Mouse (Mus musculus) neural tube, embryonic 14.5 days (tissue): ENCODE results near the gene Accs. TPM values are rescaled to one million over a fixed set of nuclear protein-coding genes. Genes with fewer than 3 reads are reported as not detected.

Experiments
- ATAC-seq: fragments of 200-750 bp; cut with Nextera tagmentation; 2 replicates; pipeline ENCODE4 v1.8.0; 2017; ENCODE audit warnings: low read depth, mild to moderate bottlenecking, moderate TSS enrichment, moderate library complexity
- H3K27ac ChIP-seq: fragments of 300-500 bp; sonication (generic); 2 replicates; pipeline ENCODE4 v1.5.1; 2014; ENCODE audit warnings: low read depth, mild to moderate bottlenecking, control low read depth, low read length, moderate library complexity, mixed read lengths
- H3K27me3 ChIP-seq: fragments of 300-500 bp; sonication (generic); 2 replicates; pipeline ENCODE4 v1.6.1; 2014; ENCODE audit warnings: low read length; ENCODE audit not compliant: control insufficient read depth, insufficient read depth
- H3K36me3 ChIP-seq: fragments of 300-500 bp; sonication (generic); 2 replicates; pipeline ENCODE4 v1.6.1; 2014; ENCODE audit warnings: low read length, mixed read lengths; ENCODE audit not compliant: control insufficient read depth, insufficient read depth
- H3K4me1 ChIP-seq: fragments of 300-500 bp; sonication (generic); 2 replicates; pipeline ENCODE4 v1.6.1; 2014; ENCODE audit warnings: low read length; ENCODE audit not compliant: control insufficient read depth, insufficient read depth
- H3K4me2 ChIP-seq: fragments of 300-500 bp; sonication (generic); 2 replicates; pipeline ENCODE4 v1.6.1; 2014; ENCODE audit warnings: mild to moderate bottlenecking, low read depth, low read length, control low read depth
- H3K4me3 ChIP-seq: fragments of 300-500 bp; sonication (generic); 2 replicates; pipeline ENCODE4 v1.5.1; 2014; ENCODE audit warnings: low read depth, low read length, control low read depth, mixed read lengths
- H3K9ac ChIP-seq: fragments of 300-500 bp; sonication (generic); replicated peaks from 2 replicates; pipeline ENCODE4 v1.6.1; 2014; ENCODE audit warnings: low read depth, mild to moderate bottlenecking, control low read depth, low read length, mixed read lengths
- H3K9me3 ChIP-seq: fragments of 300-500 bp; sonication (generic); 2 replicates; pipeline ENCODE4 v1.6.1; 2016; ENCODE audit warnings: low read length; ENCODE audit not compliant: control insufficient read depth
- WGBS: fragments of 180-500 bp; shearing (Covaris S2); extraction: QIAGEN DNeasy Blood & Tissue Kit; methylation state at CpG from one replicate; pipeline ENCODE4 v1.1.7; 2014; 5-methylcytosine and 5-hydroxymethylcytosine counted together
- polyA plus RNA-seq: library from polyadenylated mRNA; unstranded; fragments of >200 nt; fragmentation: Nextera tagmentation; extraction: Ambion mirVana; gene quantifications from 2 replicates; pipeline ENCODE4 v1.2.1, GENCODE M21; 2014

Accs gene
- polyA plus RNA-seq, 1 experiment from 2014 or later, result 5.5 TPM

DNA sequence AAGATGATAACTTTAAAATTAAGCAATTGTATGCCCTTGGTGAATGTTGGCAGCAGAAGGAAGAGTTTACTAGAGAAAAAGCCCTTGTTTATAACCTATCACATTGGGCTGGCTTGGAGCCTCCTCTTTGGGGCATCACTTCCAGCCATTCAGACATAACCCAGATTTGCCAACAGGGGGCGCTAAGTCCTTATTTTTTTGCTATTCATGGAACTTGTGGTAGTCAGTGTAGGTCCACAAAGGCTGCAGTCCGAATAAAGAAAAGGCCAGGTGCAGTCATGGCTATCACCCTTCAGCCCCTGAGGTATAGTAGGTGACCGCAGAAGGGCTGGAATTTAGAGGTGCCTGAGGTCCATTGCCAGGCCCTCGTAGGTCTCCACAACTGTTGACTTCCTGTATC is 21.1 kb upstream of the Accs start:
- ATAC-seq, result peak; percentile 65; the same call in 1 of the 2 replicates
- Histone ChIP-seq H3K9me3 (no peaks in the 10 kb centered on the region), H3K27me3 (no peaks in the 10 kb centered on the region), H3K4me1 (peaks cover 9% of the 10 kb centered on the region; the same call in 1 of the 2 replicates), H3K27ac (no peak overlapping the region), H3K4me3 (no peak overlapping the region), H3K4me2 (no peak overlapping the region), H3K9ac (no peak overlapping the region), H3K36me3 (no peaks in the 10 kb centered on the region)
- WGBS, result 37% methylated on average over 4 of the region's 4 CpGs

DNA sequence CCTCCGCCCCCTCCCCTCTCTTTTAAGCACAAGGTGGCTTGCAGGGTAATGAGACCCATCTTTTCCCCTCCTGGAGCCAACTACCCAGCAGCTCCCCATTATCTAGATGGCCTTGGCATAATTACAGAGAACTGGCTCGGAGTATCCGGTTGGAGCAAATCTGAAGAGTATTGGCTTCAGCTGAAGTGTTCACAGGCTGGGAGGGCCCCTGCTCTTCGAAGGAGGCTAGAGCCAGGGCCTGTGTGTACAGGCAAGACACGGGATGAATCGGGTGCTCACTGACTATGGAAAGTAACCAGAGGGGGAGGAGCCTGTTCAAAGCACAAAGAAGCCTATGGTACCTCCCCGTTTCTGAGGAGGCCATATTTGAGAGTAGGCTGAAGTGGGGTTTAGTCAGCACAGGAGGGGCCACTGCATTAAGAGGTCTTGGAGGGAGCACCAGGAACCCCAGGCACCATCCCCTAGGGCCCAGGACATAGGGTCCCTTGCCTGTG is 19.4 kb upstream of the Accs start, which contains the start of gene Accsl:
Gene Accsl, minus strand, starts transcription at position 51 of the 494 bp plus-strand sequence.
- no peaks in the 10 kb centered on the region for H3K9me3 ChIP-seq
- no peaks in the 10 kb centered on the region for H3K27me3 ChIP-seq
- no peak within 1 kb of the TSS for H3K4me3 ChIP-seq
- H3K4me2 ChIP-seq, result no peak within 1 kb of the TSS
- H3K4me1 ChIP-seq, result peaks cover 8% of the 10 kb centered on the region; the same call in 1 of the 2 replicates
- WGBS, result 65% methylated on average over 7 of the region's 7 CpGs
- ATAC-seq, result no peak
- no peak within 1 kb of the TSS for H3K9ac ChIP-seq
- no peaks in the 10 kb centered on the region for H3K36me3 ChIP-seq
- no peak within 1 kb of the TSS for H3K27ac ChIP-seq

DNA sequence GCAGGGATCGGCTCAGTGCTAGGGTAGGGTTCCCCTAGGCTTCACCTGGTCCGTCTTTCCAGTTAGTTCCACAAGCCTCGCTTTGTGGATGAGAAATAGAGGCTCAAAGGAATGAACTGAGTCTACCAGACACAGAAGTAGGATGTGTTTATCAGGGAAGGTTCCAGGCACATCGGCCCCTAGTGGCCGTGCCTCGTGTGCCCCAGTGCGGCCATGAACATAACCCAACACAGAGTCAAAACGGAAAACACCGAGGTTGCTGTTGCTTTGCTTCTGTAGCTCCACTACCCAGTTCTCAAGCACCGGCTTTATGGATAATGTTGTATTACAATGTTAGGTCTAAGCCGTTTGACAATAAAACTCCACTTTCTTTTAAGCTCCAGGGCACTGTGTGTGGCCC is 18.8 kb upstream of the Accs start:
- Histone ChIP-seq H3K27ac (no peak overlapping the region), H3K9me3 (no peaks in the 10 kb centered on the region), H3K9ac (no peak overlapping the region), H3K4me2 (no peak overlapping the region), H3K4me3 (no peak overlapping the region), H3K36me3 (no peaks in the 10 kb centered on the region), H3K4me1 (peaks cover 3% of the 10 kb centered on the region; the same call in 1 of the 2 replicates), H3K27me3 (no peaks in the 10 kb centered on the region)
- ATAC-seq, result no peak
- 87% methylated on average over 11 of the region's 11 CpGs for WGBS

DNA sequence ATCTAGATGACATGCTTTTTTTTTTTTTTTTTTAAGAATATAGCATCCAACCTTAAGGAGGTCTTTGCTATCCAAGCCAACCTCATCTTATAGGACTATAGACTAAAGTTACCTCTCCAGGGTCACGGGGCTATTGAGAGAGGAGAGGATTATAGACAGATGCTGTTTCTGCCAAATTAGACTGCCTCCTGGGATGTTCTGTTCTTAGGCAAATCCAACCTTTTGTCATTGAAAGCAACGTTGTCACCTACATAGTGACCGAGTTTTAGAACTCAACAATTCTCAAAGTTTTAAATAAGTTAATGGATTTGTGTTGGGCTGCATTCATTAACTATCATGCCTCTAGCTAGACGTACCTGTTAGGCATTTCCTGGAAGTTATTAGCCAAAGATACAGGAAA is 13.5 kb upstream of the Accs start:
- Histone ChIP-seq H3K4me1 (no peaks in the 10 kb centered on the region), H3K36me3 (no peaks in the 10 kb centered on the region), H3K9ac (no peak overlapping the region), H3K4me2 (no peak overlapping the region), H3K4me3 (no peak overlapping the region), H3K27ac (no peak overlapping the region), H3K9me3 (no peaks in the 10 kb centered on the region), H3K27me3 (no peaks in the 10 kb centered on the region)
- no peak for ATAC-seq
- WGBS, result 68% methylated on average over 4 of the region's 4 CpGs

DNA sequence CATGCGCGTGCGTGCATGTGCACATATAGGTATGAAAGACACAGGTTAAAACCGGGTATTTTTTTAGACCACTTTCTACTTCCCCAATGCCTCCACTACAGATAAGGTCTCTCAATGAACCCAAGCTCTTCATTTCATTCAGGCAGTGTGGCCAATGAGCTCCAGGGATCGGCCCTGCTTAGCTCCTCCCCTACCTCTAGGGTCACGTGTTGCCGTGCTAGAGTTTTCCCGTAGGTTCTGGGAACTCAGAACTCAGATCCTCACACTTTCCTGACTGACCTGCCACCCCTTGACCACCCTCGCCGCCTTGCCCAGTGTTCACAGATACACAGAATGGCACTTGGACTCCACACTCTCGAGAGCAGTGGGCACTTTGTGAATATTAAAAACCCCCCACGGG is 9.1 kb upstream of the Accs start:
- Histone ChIP-seq H3K27ac (no peak overlapping the region), H3K9me3 (no peaks in the 10 kb centered on the region), H3K36me3 (no peaks in the 10 kb centered on the region), H3K9ac (no peak overlapping the region), H3K4me1 (no peaks in the 10 kb centered on the region), H3K4me2 (no peak overlapping the region), H3K4me3 (no peak overlapping the region), H3K27me3 (no peaks in the 10 kb centered on the region)
- 76% methylated on average over 12 of the region's 12 CpGs for WGBS
- ATAC-seq, result no peak

DNA sequence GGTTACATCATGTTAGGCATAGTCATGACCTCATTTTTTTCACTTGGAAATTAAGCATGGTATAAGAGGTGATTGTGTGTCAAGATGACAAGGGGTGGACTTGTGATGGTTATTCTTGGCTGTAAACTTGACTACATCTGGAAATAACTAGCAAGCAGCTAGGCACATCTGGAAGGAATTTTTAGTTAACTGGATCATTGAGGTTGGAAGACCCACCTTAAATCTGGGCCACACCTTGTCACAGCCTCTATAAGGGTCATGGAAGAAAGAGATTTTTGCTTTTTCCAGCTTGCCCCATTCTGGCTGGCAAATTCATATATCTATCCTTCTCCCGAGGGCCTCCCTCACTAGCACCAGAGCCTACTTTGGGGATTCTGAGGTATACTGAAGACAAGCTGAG is 1.6 kb upstream of the Accs start:
- ATAC-seq, result no peak
- Histone ChIP-seq H3K4me2 (no peak overlapping the region), H3K4me1 (peaks cover 8% of the 10 kb centered on the region), H3K4me3 (no peak overlapping the region), H3K9me3 (no peaks in the 10 kb centered on the region), H3K27me3 (no peaks in the 10 kb centered on the region), H3K9ac (no peak overlapping the region), H3K36me3 (0 out of 2 replicates have a peak, but pooled peaks cover 3% of the 10 kb centered on the region), H3K27ac (no peak overlapping the region)
- WGBS, result 83% methylated on average over 1 of the region's 1 CpGs

DNA sequence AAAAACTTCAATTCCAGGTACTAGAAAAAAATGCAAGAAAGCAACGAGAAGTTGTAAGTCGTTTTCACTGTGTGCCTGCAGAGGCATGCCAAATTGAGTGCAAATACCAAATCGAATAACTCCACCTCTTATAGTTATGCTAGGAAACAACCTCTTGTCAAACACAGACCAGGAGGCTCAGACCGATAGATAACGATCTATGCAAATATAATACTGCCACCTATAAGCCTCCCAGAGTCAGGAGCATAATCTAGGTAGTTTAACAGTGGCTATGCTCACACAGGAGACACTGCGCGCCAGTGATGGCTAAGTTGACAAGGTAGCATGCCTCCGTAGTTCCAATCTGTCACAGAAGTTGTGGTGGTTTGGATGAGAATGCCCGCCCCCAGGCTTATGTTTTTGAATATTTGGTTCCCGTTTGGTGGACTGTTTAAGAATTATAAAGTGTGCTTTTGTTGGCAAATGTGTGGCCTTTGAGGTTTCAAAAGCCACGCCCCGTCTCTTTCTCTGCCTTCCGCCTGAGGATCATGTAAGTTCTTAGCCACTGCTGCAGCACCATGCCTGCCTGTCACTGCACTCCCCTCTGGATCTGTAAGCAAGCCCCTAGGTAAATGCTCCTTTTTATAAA is 688 bp upstream of the Accs start:
- Histone ChIP-seq H3K4me2 (peak overlapping the region; percentile 74), H3K4me1 (peaks cover 8% of the 10 kb centered on the region), H3K9me3 (no peaks in the 10 kb centered on the region), H3K9ac (no peak overlapping the region), H3K36me3 (0 out of 2 replicates have a peak, but pooled peaks cover 3% of the 10 kb centered on the region), H3K27ac (no peak overlapping the region), H3K27me3 (no peaks in the 10 kb centered on the region), H3K4me3 (peak overlapping the region; percentile 62; the same call in 1 of the 2 replicates)
- 51% methylated on average over 13 of the region's 13 CpGs for WGBS
- ATAC-seq, result no peak

DNA sequence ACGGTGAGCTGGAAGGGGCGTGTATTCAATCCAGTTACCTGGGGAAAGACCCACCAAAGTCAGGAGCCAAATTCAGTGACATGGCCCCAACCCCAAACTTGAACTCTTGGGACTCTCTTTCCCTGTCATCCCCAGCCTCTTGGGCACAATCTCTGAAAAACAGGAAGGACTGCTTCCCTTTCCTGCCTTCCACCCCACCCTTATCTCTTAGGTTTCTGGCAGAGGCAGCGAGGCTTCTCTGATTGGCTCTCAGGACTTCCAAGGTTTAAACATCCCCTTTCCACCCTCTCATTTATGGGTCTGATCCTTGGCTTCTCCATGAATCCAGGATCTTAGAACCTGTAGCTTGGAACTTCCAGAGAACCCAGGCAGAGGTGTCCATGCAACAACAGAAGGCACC is 8.4 kb downstream of the Accs start:
- H3K9me3 ChIP-seq, result no peaks in the 10 kb centered on the region
- peaks cover 13% of the 10 kb centered on the region; the same call in 1 of the 2 replicates for H3K36me3 ChIP-seq
- no peak for ATAC-seq
- no peak overlapping the region for H3K9ac ChIP-seq
- no peak overlapping the region for H3K4me2 ChIP-seq
- WGBS, result 95% methylated on average over 3 of the region's 3 CpGs
- no peaks in the 10 kb centered on the region for H3K27me3 ChIP-seq
- H3K4me1 ChIP-seq, result no peaks in the 10 kb centered on the region
- no peak overlapping the region for H3K27ac ChIP-seq
- no peak overlapping the region for H3K4me3 ChIP-seq

DNA sequence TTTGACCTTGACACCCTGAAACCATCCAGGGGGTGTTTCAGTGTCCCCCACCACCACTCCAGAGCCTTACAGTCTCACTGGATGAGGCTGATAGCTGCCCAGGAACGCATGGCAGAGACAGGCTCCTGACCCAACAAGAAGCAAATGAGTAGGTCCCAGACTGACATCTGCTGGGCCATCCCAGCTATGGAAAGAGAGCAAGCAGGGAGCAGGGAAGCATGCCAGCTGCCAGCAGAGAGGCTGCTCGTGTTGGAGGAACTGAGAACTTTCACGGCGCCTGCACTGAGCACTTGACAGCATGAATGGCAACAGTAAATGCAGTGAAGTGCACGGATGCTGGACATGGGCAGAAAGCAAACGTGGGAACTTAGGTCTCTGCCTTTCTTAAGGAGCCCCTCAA is 9.6 kb downstream of the Accs start:
- ATAC-seq, result no peak
- H3K4me1 ChIP-seq, result no peaks in the 10 kb centered on the region
- H3K36me3 ChIP-seq, result peaks cover 13% of the 10 kb centered on the region; the same call in 1 of the 2 replicates
- no peak overlapping the region for H3K9ac ChIP-seq
- no peak overlapping the region for H3K4me2 ChIP-seq
- H3K27ac ChIP-seq, result no peak overlapping the region
- H3K4me3 ChIP-seq, result no peak overlapping the region
- WGBS, result 78% methylated on average over 6 of the region's 6 CpGs
- no peaks in the 10 kb centered on the region for H3K27me3 ChIP-seq
- H3K9me3 ChIP-seq, result no peaks in the 10 kb centered on the region
